Mouse (Mus musculus) cortical plate, adult 2 months (tissue): ENCODE measurements around the gene Xpnpep3. TPM values are rescaled to one million over a fixed set of nuclear protein-coding genes. Genes with fewer than 3 reads are reported as not detected.

Experiments used
- H3K27ac ChIP-seq: fragments of 200-500 bp; 2 replicates; pipeline ENCODE4 v1.5.1; 2012; ENCODE audit warnings: low read length, control low read depth, inconsistent platforms; ENCODE audit not compliant: insufficient read depth
- H3K4me1 ChIP-seq: fragments of 200-500 bp; 2 replicates; pipeline ENCODE4 v1.6.1; 2011; ENCODE audit warnings: low read length; ENCODE audit not compliant: control insufficient read depth, insufficient read depth
- H3K4me3 ChIP-seq: fragments of 200-500 bp; 2 replicates; pipeline ENCODE4 v1.5.1; 2011; ENCODE audit warnings: mild to moderate bottlenecking, low read length, control low read depth; ENCODE audit not compliant: insufficient read depth
- CTCF ChIP-seq: fragments of 200-500 bp; IDR thresholded peaks from 2 replicates; pipeline ENCODE4 v1.5.1; 2011; ENCODE audit warnings: mild to moderate bottlenecking, control low read depth, low read length; ENCODE audit not compliant: insufficient read depth; ENCODE audit errors: extremely low read depth
- POLR2A ChIP-seq: fragments of 200-500 bp; IDR thresholded peaks from 2 replicates; pipeline ENCODE4 v1.6.1; 2011; ENCODE audit warnings: mild to moderate bottlenecking, low read length, control low read depth; ENCODE audit not compliant: insufficient read depth; ENCODE audit errors: extremely low read depth
- polyA plus RNA-seq: library from polyadenylated mRNA; depleted of rRNA; stranded (reverse); fragments of >200 nt; gene quantifications from 2 replicates; pipeline ENCODE4 v1.2.3, GENCODE M21; 2012

Gene Xpnpep3
- polyA plus RNA-seq, 1 experiment = 9.5 TPM

GRCm38 (mm10) chr15:81361417-81362015 is 38.4 kb upstream of the Xpnpep3 start:
- Histone ChIP-seq H3K4me3 (no peak overlapping the region), H3K27ac (peak overlapping the region; percentile 16; the same call in 1 of the 2 replicates), H3K4me1 (peaks cover 4% of the 10 kb centered on the region; the same call in 1 of the 2 replicates)
- TF ChIP-seq CTCF = no peak
- no peak for TF ChIP-seq POLR2A

- peaks cover 4% of the 10 kb centered on the region; the same call in 1 of the 2 replicates for H3K4me1 ChIP-seq
- TF ChIP-seq POLR2A (no peak), CTCF (no peak)
- no peak overlapping the region for H3K27ac ChIP-seq
- H3K4me3 ChIP-seq = no peak overlapping the region
These were observed 37.4 kb upstream of the Xpnpep3 start for GRCm38 (mm10) chr15:81362501-81362900.

GRCm38 (mm10) chr15:81364271-81364670 is 35.7 kb upstream of the Xpnpep3 start:
- Histone ChIP-seq H3K4me3 (no peak overlapping the region), H3K4me1 (peaks cover 4% of the 10 kb centered on the region; the same call in 1 of the 2 replicates), H3K27ac (no peak overlapping the region)
- no peak for TF ChIP-seq POLR2A
- TF ChIP-seq CTCF = no peak

- Histone ChIP-seq H3K4me3 (no peak overlapping the region), H3K27ac (no peak overlapping the region), H3K4me1 (no peaks in the 10 kb centered on the region)
- TF ChIP-seq POLR2A (no peak), CTCF (no peak)
These were observed 34.7 kb upstream of the Xpnpep3 start for GRCm38 (mm10) chr15:81365246-81365645.

GRCm38 (mm10) chr15:81366241-81366640 is 33.7 kb upstream of the Xpnpep3 start:
- Histone ChIP-seq H3K4me1 (no peaks in the 10 kb centered on the region), H3K27ac (no peak overlapping the region), H3K4me3 (no peak overlapping the region)
- no peak for TF ChIP-seq POLR2A
- TF ChIP-seq CTCF = no peak

- Histone ChIP-seq H3K4me3 (no peak overlapping the region), H3K27ac (no peak overlapping the region), H3K4me1 (no peaks in the 10 kb centered on the region)
- TF ChIP-seq POLR2A (no peak), CTCF (no peak)
These were observed 31.3 kb upstream of the Xpnpep3 start for GRCm38 (mm10) chr15:81368601-81369000.

GRCm38 (mm10) chr15:81370356-81370755 is 29.6 kb upstream of the Xpnpep3 start:
- Histone ChIP-seq H3K4me3 (no peak overlapping the region), H3K4me1 (no peaks in the 10 kb centered on the region), H3K27ac (no peak overlapping the region)
- TF ChIP-seq CTCF (no peak), POLR2A (no peak)

- H3K4me1 ChIP-seq = no peaks in the 10 kb centered on the region
- TF ChIP-seq POLR2A (no peak), CTCF (no peak)
These were observed 25.3 kb upstream of the Xpnpep3 start for GRCm38 (mm10) chr15:81374621-81375020.

GRCm38 (mm10) chr15:81378845-81379244 is 21.1 kb upstream of the Xpnpep3 start:
- H3K4me3 ChIP-seq = no peak overlapping the region
- H3K27ac ChIP-seq = no peak overlapping the region
- TF ChIP-seq CTCF (no peak), POLR2A (no peak)
- H3K4me1 ChIP-seq = no peaks in the 10 kb centered on the region

More at GRCm38 (mm10) chr15:81374621-81375020, 25.3 kb upstream of the Xpnpep3 start:
- no peak overlapping the region for H3K4me3 ChIP-seq
- no peak overlapping the region for H3K27ac ChIP-seq

GRCm38 (mm10) chr15:81386327-81386726 is 13.6 kb upstream of the Xpnpep3 start:
- Histone ChIP-seq H3K4me3 (no peak overlapping the region), H3K27ac (no peak overlapping the region), H3K4me1 (no peaks in the 10 kb centered on the region)
- 0 out of 2 replicates have a peak, but pooled peaks have one; percentile 3 for TF ChIP-seq CTCF
- no peak for TF ChIP-seq POLR2A
